Mouse (Mus musculus): ENCODE measurements around the gene Cct8l1. TPM values are rescaled to one million over a fixed set of nuclear protein-coding genes. Genes with fewer than 3 reads are reported as not detected.

Cct8l1 gene
- total and polyA plus RNA-seq, 3 experiments, result not detected

- H3K79me2 ChIP-seq (replicated peaks; ENCODE audit: control insufficient read depth, extremely low read depth, insufficient read depth, poor library complexity, severe bottlenecking), result no peaks in the 10 kb centered on the region
- H3K9me3 ChIP-seq (replicated peaks; ENCODE audit: low read length), result no peaks in the 10 kb centered on the region
- no peak for DNase-seq (ENCODE audit: extremely low read depth)
- H3K4me2 ChIP-seq (ENCODE audit: insufficient read depth, low read depth, poor library complexity, severe bottlenecking), result no peak overlapping the region
- no peak overlapping the region for H3K4me3 ChIP-seq (replicated peaks in 1 of 3; ENCODE audit: low read depth in 2 of 3, low read length in 2 of 3, poor library complexity in 1 of 3)
- H3K4me1 ChIP-seq (ENCODE audit: control insufficient read depth in 1 of 2, insufficient read depth in 2 of 2), result peaks cover 0 to 17% of the 10 kb centered on the region in 2 experiments; a peak in 2 of 4 replicates
- H3K36me3 ChIP-seq (replicated peaks in 1 of 2; ENCODE audit: control insufficient read depth in 1 of 2, insufficient read depth in 1 of 2, low read length in 1 of 2), result no peaks in the 10 kb centered on the region
- in situ Hi-C loops (cut with MboI; ENCODE audit: low pct_ligation_motif_present, low pct_unique_long_range_greater_than_20kb, low sequenced_read_pairs), result no loop called here
- dilution Hi-C loops (cut with MboI; ENCODE audit: extremely low pct_ligation_motif_present, extremely low pct_unique_long_range_greater_than_20kb, low sequenced_read_pairs), result no loop called here
- H3K9ac ChIP-seq (ENCODE audit: insufficient read depth, low read depth), result no peak overlapping the region
- TF ChIP-seq ZKSCAN1 (IDR thresholded peaks at IDR 0.05; ENCODE audit: borderline replicate concordance, low read depth, low read length) (no peak), POLR2A (IDR thresholded peaks at IDR 0.05; ENCODE audit: low read depth, low read length) (no peak)
- no peak overlapping the region for H3K27ac ChIP-seq (ENCODE audit: insufficient read depth, low read depth)
- H3K27me3 ChIP-seq (replicated peaks), result no peaks in the 10 kb centered on the region
These were observed 11.1 kb downstream of the Cct8l1 start for GRCm38 (mm10) chr5:25526926-25527325.

GRCm38 (mm10) chr5:25527971-25528370 is 12.1 kb downstream of the Cct8l1 start:
- Histone ChIP-seq H3K4me1 (ENCODE audit: control insufficient read depth in 1 of 2, insufficient read depth in 2 of 2) (peaks cover 0 to 17% of the 10 kb centered on the region in 2 experiments; a peak in 2 of 4 replicates), H3K27ac (ENCODE audit: insufficient read depth, low read depth) (no peak overlapping the region), H3K4me2 (ENCODE audit: insufficient read depth, low read depth, poor library complexity, severe bottlenecking) (no peak overlapping the region), H3K9me3 (replicated peaks; ENCODE audit: low read length) (no peaks in the 10 kb centered on the region), H3K27me3 (replicated peaks) (no peaks in the 10 kb centered on the region), H3K79me2 (replicated peaks; ENCODE audit: control insufficient read depth, extremely low read depth, insufficient read depth, poor library complexity, severe bottlenecking) (no peaks in the 10 kb centered on the region), H3K4me3 (replicated peaks in 1 of 3; ENCODE audit: low read depth in 2 of 3, low read length in 2 of 3, poor library complexity in 1 of 3) (no peak overlapping the region), H3K36me3 (replicated peaks in 1 of 2; ENCODE audit: control insufficient read depth in 1 of 2, insufficient read depth in 1 of 2, low read length in 1 of 2) (no peaks in the 10 kb centered on the region), H3K9ac (ENCODE audit: insufficient read depth, low read depth) (no peak overlapping the region)
- DNase-seq (ENCODE audit: extremely low read depth), result no peak
- in situ Hi-C loops (cut with MboI; ENCODE audit: low pct_ligation_motif_present, low pct_unique_long_range_greater_than_20kb, low sequenced_read_pairs) (no loop called here), dilution Hi-C loops (cut with MboI; ENCODE audit: extremely low pct_ligation_motif_present, extremely low pct_unique_long_range_greater_than_20kb, low sequenced_read_pairs) (no loop called here)
- no peak for TF ChIP-seq JUND (conservative IDR thresholded peaks at IDR 0.05; ENCODE audit: low read depth, low read length)

GRCm38 (mm10) chr5:25528851-25529528 is 13.1 kb downstream of the Cct8l1 start:
- Histone ChIP-seq H3K27me3 (replicated peaks) (no peaks in the 10 kb centered on the region), H3K27ac (ENCODE audit: insufficient read depth, low read depth) (no peak overlapping the region), H3K4me2 (ENCODE audit: insufficient read depth, low read depth, poor library complexity, severe bottlenecking) (peak overlapping the region; percentile 69), H3K36me3 (replicated peaks in 1 of 2; ENCODE audit: control insufficient read depth in 1 of 2, insufficient read depth in 1 of 2, low read length in 1 of 2) (no peaks in the 10 kb centered on the region), H3K9me3 (replicated peaks; ENCODE audit: low read length) (no peaks in the 10 kb centered on the region), H3K79me2 (replicated peaks; ENCODE audit: control insufficient read depth, extremely low read depth, insufficient read depth, poor library complexity, severe bottlenecking) (no peaks in the 10 kb centered on the region), H3K4me3 (replicated peaks in 1 of 3; ENCODE audit: low read depth in 2 of 3, low read length in 2 of 3, poor library complexity in 1 of 3) (peak overlapping the region; percentile 66 to 74 (median 71)), H3K4me1 (ENCODE audit: control insufficient read depth in 1 of 2, insufficient read depth in 2 of 2) (peaks cover 0 to 17% of the 10 kb centered on the region in 2 experiments; a peak in 2 of 4 replicates), H3K9ac (ENCODE audit: insufficient read depth, low read depth) (peak overlapping the region; percentile 66)
- peak; percentile 4 for DNase-seq (ENCODE audit: extremely low read depth)
- in situ Hi-C loops (cut with MboI; ENCODE audit: low pct_ligation_motif_present, low pct_unique_long_range_greater_than_20kb, low sequenced_read_pairs) (no loop called here), dilution Hi-C loops (cut with MboI; ENCODE audit: extremely low pct_ligation_motif_present, extremely low pct_unique_long_range_greater_than_20kb, low sequenced_read_pairs) (no loop called here)
- no peak for TF ChIP-seq BHLHE40 (IDR thresholded peaks at IDR 0.05; ENCODE audit: low read depth, low read length)
- 0 out of 2 replicates have a peak, but pooled peaks have one; percentile 5 for TF ChIP-seq SIN3A (IDR thresholded peaks at IDR 0.05; ENCODE audit: low read length)

Data from CH12.LX (cell line).